Mouse (Mus musculus) CH12.LX (cell line): Measurements from ENCODE around the gene Acaa1a.

Experiments used
- BHLHE40 ChIP-seq: IDR thresholded peaks from 2 replicates; pipeline ENCODE4 v1.6.1; 2011; ENCODE audit warnings: mild to moderate bottlenecking, low read depth, low read length, improper control_type of control experiment
- CHD1 ChIP-seq: IDR thresholded peaks from 2 replicates; pipeline ENCODE4 v1.6.1; 2012; ENCODE audit warnings: low read depth, low read length, improper control_type of control experiment, inconsistent platforms
- CHD2 ChIP-seq: IDR thresholded peaks from 2 replicates; pipeline ENCODE4 v1.6.1; 2011; ENCODE audit warnings: low read length, improper control_type of control experiment
- CTCF ChIP-seq, 2 experiments: IDR thresholded peaks in 1 of 2; conservative IDR thresholded peaks in 1 of 2; 2 replicates each; pipeline ENCODE4 v1.5.1; 2011 to 2012; ENCODE audit warnings: low read depth in 2 of 2, low read length in 2 of 2, improper control_type of control experiment in 1 of 2, inconsistent platforms in 1 of 2, mild to moderate bottlenecking in 1 of 2, moderate library complexity in 1 of 2
- ELF1 ChIP-seq: IDR thresholded peaks from 2 replicates; pipeline ENCODE4 v1.6.1; 2014; ENCODE audit warnings: low read depth, mild to moderate bottlenecking, inconsistent platforms, low read length, improper control_type of control experiment
- EP300 ChIP-seq: IDR thresholded peaks from 2 replicates; pipeline ENCODE4 v1.6.1; 2011; ENCODE audit warnings: low read length, improper control_type of control experiment
- MAFK ChIP-seq: IDR thresholded peaks from 2 replicates; pipeline ENCODE4 v1.6.1; 2011; ENCODE audit warnings: low read length, improper control_type of control experiment; ENCODE audit not compliant: insufficient replicate concordance
- MAX ChIP-seq: IDR thresholded peaks from 2 replicates; pipeline ENCODE4 v1.6.1; 2011; ENCODE audit warnings: low read length, improper control_type of control experiment
- NELFE ChIP-seq: IDR thresholded peaks from 2 replicates; pipeline ENCODE4 v1.6.1; 2011; ENCODE audit warnings: low read depth, low read length, improper control_type of control experiment
- POLR2A ChIP-seq: IDR thresholded peaks from 2 replicates; pipeline ENCODE4 v1.6.1; 2011; ENCODE audit warnings: low read depth, mild to moderate bottlenecking, improper control_type of control experiment, low read length
- SIN3A ChIP-seq: IDR thresholded peaks from 2 replicates; pipeline ENCODE4 v1.6.1; 2012; ENCODE audit warnings: low read length, improper control_type of control experiment, inconsistent platforms
- TBP ChIP-seq: conservative IDR thresholded peaks from 2 replicates; pipeline ENCODE4 v1.6.1; 2011; ENCODE audit warnings: low read depth, low read length, improper control_type of control experiment
- USF1 ChIP-seq: IDR thresholded peaks from 2 replicates; pipeline ENCODE4 v1.6.1; 2014; ENCODE audit warnings: low read depth, mild to moderate bottlenecking, inconsistent platforms, low read length, improper control_type of control experiment
- ZNF384 ChIP-seq: IDR thresholded peaks from 2 replicates; pipeline ENCODE4 v1.6.1; 2012; ENCODE audit warnings: low read depth, low read length, improper control_type of control experiment, inconsistent platforms

- no peak for TF ChIP-seq USF1
- TF ChIP-seq CTCF (conservative IDR thresholded peaks at IDR 0.05 in 1 of 2, IDR thresholded peaks at IDR 0.05 in 1 of 2; ENCODE audit: low read depth in 2 of 2, low read length in 2 of 2) = no peak
- TF ChIP-seq EP300 = no peak
- TF ChIP-seq CHD2 = no peak
- no peak for TF ChIP-seq MAX
- TF ChIP-seq CHD1 = no peak
- no peak for TF ChIP-seq BHLHE40
- TF ChIP-seq ZNF384 = no peak
- no peak for TF ChIP-seq POLR2A
- no peak for TF ChIP-seq ELF1
- no peak for TF ChIP-seq SIN3A
- TF ChIP-seq NELFE = no peak
- TF ChIP-seq TBP = no peak
- no peak for TF ChIP-seq MAFK
Measured at GRCm38 (mm10) chr9:119361416-119361815, 21.9 kb downstream of the Acaa1a start.
